Mouse (Mus musculus): ENCODE measurements around the gene Ubtd2. TPM values are rescaled to one million over a fixed set of nuclear protein-coding genes. Genes with fewer than 3 reads are reported as not detected.

Ubtd2 gene
- polyA plus RNA-seq, 1 experiment from 2014 or later = 91.4 TPM

- no peaks in the 10 kb centered on the region for H3K4me1 ChIP-seq (ENCODE audit: control insufficient read depth, insufficient read depth, low read length)
- ATAC-seq (ENCODE audit: insufficient number of reproducible peaks, low FRiP score, low TSS enrichment, low read depth) = no peak
- no peaks in the 10 kb centered on the region for H3K9me3 ChIP-seq (ENCODE audit: control insufficient read depth, low read length)
- H3K4me3 ChIP-seq (ENCODE audit: low read depth, low read length) = no peak overlapping the region
- no peak overlapping the region for H3K4me2 ChIP-seq (ENCODE audit: low read depth, severe bottlenecking)
- H3K27ac ChIP-seq (replicated peaks; ENCODE audit: low read depth, low read length) = no peak overlapping the region
- H3K9ac ChIP-seq (ENCODE audit: low read length) = no peak overlapping the region
- 83% methylated on average over 6 of the region's 6 CpGs for WGBS
- no peaks in the 10 kb centered on the region for H3K36me3 ChIP-seq (ENCODE audit: control insufficient read depth, insufficient read depth, low read length)
- DNase-seq (ENCODE audit: low spot score) = no peak
- H3K27me3 ChIP-seq (ENCODE audit: control insufficient read depth, insufficient read depth, low read length) = no peaks in the 10 kb centered on the region
Measured at GRCm38 (mm10) chr11:32540463-32540862, 85.3 kb downstream of the Ubtd2 start.

GRCm38 (mm10) chr11:32542181-32542580 is 87.0 kb downstream of the Ubtd2 start:
- DNase-seq (ENCODE audit: low spot score) (no peak), ATAC-seq (ENCODE audit: insufficient number of reproducible peaks, low FRiP score, low TSS enrichment, low read depth) (no peak)
- no peak overlapping the region for H3K27ac ChIP-seq (replicated peaks; ENCODE audit: low read depth, low read length)
- no peak overlapping the region for H3K9ac ChIP-seq (ENCODE audit: low read length)
- H3K36me3 ChIP-seq (ENCODE audit: control insufficient read depth, insufficient read depth, low read length) = no peaks in the 10 kb centered on the region
- no peaks in the 10 kb centered on the region for H3K9me3 ChIP-seq (ENCODE audit: control insufficient read depth, low read length)
- no peaks in the 10 kb centered on the region for H3K4me1 ChIP-seq (ENCODE audit: control insufficient read depth, insufficient read depth, low read length)
- H3K27me3 ChIP-seq (ENCODE audit: control insufficient read depth, insufficient read depth, low read length) = no peaks in the 10 kb centered on the region
- H3K4me3 ChIP-seq (ENCODE audit: low read depth, low read length) = no peak overlapping the region
- 82% methylated on average over 4 of the region's 4 CpGs for WGBS
- H3K4me2 ChIP-seq (ENCODE audit: low read depth, severe bottlenecking) = no peak overlapping the region

DNA sequence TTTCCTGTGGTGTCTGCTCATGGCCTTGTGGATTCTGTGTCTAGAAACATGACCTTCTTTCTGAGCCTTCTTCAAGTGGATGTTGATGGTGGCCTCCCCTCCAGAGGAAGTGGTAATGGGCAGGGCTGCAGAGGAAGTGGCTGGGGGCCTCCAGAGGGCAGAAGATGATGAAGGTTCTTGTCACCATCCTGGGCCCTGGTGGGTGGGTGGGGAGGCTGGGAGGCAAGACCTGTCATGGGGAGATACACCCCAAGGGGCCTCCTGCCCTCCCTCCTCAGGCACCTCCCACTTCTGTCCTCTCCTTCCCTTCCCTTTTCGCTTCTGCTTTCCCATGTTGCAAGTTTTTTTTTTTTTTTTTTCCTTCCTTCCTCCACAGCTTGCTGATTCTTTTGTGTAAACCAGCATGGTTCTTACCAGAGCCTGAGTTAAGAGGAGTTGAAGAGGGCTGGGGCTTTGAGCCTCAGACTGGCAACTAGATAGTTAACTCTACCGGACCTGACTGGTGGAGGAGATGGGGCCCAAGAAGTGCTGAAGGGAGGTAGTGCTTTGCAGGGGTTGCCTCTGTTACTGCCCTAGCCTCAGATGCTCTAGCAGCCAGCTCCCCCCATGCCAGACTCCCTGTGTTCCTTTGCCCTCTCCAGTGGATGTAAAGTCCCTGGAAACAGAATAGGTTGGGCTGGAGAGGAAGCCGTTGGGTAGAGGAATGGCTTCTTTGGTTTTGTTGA is 87.7 kb downstream of the Ubtd2 start:
- ATAC-seq (ENCODE audit: insufficient number of reproducible peaks, low FRiP score, low TSS enrichment, low read depth) (no peak), DNase-seq (ENCODE audit: low spot score) (no peak)
- no peak overlapping the region for H3K27ac ChIP-seq (replicated peaks; ENCODE audit: low read depth, low read length)
- H3K4me1 ChIP-seq (ENCODE audit: control insufficient read depth, insufficient read depth, low read length) = no peaks in the 10 kb centered on the region
- H3K4me3 ChIP-seq (ENCODE audit: low read depth, low read length) = no peak overlapping the region
- WGBS = 37% methylated on average over 3 of the region's 3 CpGs
- no peaks in the 10 kb centered on the region for H3K9me3 ChIP-seq (ENCODE audit: control insufficient read depth, low read length)
- no peaks in the 10 kb centered on the region for H3K36me3 ChIP-seq (ENCODE audit: control insufficient read depth, insufficient read depth, low read length)
- no peak overlapping the region for H3K9ac ChIP-seq (ENCODE audit: low read length)
- H3K27me3 ChIP-seq (ENCODE audit: control insufficient read depth, insufficient read depth, low read length) = no peaks in the 10 kb centered on the region
- H3K4me2 ChIP-seq (ENCODE audit: low read depth, severe bottlenecking) = no peak overlapping the region

DNA sequence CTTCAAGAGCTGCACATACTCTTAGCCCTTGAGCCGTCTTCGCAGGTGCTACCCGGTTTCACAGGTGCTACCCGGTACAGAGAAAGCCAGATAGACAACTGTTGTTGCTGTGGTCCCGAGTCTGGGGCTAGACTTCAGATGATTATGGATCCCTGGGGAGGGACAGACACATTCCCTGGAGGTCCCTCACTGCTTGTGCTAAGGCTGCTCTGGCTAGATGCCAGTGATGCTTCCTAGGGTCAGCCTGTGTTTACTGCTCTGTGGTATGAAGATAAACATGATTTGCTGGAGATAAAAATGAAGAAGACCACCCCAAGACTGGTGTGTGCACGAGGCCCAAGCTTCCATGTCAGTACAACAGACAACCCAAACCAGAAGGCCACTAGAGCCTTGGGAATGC is 88.9 kb downstream of the Ubtd2 start:
- H3K27ac ChIP-seq (replicated peaks; ENCODE audit: low read depth, low read length) = no peak overlapping the region
- no peak for ATAC-seq (ENCODE audit: insufficient number of reproducible peaks, low FRiP score, low TSS enrichment, low read depth)
- WGBS = 88% methylated on average over 6 of the region's 6 CpGs

DNA sequence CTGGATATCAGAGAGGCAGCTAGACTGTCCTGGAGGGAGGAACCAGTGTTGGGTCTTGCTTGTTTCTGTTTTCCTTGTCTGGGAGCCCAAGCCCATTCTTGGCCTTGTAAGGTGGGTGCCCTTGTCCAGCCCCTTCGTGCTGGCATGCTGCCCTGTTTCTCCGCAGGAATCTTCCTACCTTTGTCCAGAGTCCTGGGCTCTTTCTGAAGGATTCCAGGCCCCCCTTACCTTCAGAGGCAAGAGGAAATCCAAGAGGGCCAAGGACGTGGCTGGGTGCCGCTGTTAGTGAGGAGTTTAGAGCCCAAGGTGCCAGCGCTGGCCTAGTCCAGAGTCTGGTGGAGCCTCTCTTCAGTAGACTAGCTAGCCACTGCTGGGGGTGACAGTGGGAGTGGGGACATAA is 89.3 kb downstream of the Ubtd2 start:
- H3K9me3 ChIP-seq (ENCODE audit: control insufficient read depth, low read length) = no peaks in the 10 kb centered on the region
- DNase-seq (ENCODE audit: low spot score) (no peak), ATAC-seq (ENCODE audit: insufficient number of reproducible peaks, low FRiP score, low TSS enrichment, low read depth) (no peak)
- no peaks in the 10 kb centered on the region for H3K36me3 ChIP-seq (ENCODE audit: control insufficient read depth, insufficient read depth, low read length)
- H3K9ac ChIP-seq (ENCODE audit: low read length) = no peak overlapping the region
- WGBS = 87% methylated on average over 5 of the region's 5 CpGs
- H3K4me2 ChIP-seq (ENCODE audit: low read depth, severe bottlenecking) = no peak overlapping the region
- no peak overlapping the region for H3K4me3 ChIP-seq (ENCODE audit: low read depth, low read length)
- no peaks in the 10 kb centered on the region for H3K27me3 ChIP-seq (ENCODE audit: control insufficient read depth, insufficient read depth, low read length)
- H3K4me1 ChIP-seq (ENCODE audit: control insufficient read depth, insufficient read depth, low read length) = peaks cover 3% of the 10 kb centered on the region; the same call in 1 of the 2 replicates
- H3K27ac ChIP-seq (replicated peaks; ENCODE audit: low read depth, low read length) = no peak overlapping the region

More for the DNA sequence above, 88.9 kb downstream of the Ubtd2 start:
- no peaks in the 10 kb centered on the region for H3K9me3 ChIP-seq (ENCODE audit: control insufficient read depth, low read length)
- no peaks in the 10 kb centered on the region for H3K27me3 ChIP-seq (ENCODE audit: control insufficient read depth, insufficient read depth, low read length)
- H3K9ac ChIP-seq (ENCODE audit: low read length) = no peak overlapping the region
- no peaks in the 10 kb centered on the region for H3K4me1 ChIP-seq (ENCODE audit: control insufficient read depth, insufficient read depth, low read length)
- H3K4me2 ChIP-seq (ENCODE audit: low read depth, severe bottlenecking) = no peak overlapping the region
- H3K4me3 ChIP-seq (ENCODE audit: low read depth, low read length) = no peak overlapping the region
- DNase-seq (ENCODE audit: low spot score) = no peak
- H3K36me3 ChIP-seq (ENCODE audit: control insufficient read depth, insufficient read depth, low read length) = no peaks in the 10 kb centered on the region

GRCm38 (mm10) chr11:32545605-32546004 is 90.4 kb downstream of the Ubtd2 start:
- H3K36me3 ChIP-seq (ENCODE audit: control insufficient read depth, insufficient read depth, low read length) = no peaks in the 10 kb centered on the region
- no peaks in the 10 kb centered on the region for H3K27me3 ChIP-seq (ENCODE audit: control insufficient read depth, insufficient read depth, low read length)
- H3K4me1 ChIP-seq (ENCODE audit: control insufficient read depth, insufficient read depth, low read length) = peaks cover 3% of the 10 kb centered on the region; the same call in 1 of the 2 replicates
- no peak overlapping the region for H3K9ac ChIP-seq (ENCODE audit: low read length)
- no peak overlapping the region for H3K4me3 ChIP-seq (ENCODE audit: low read depth, low read length)
- no peaks in the 10 kb centered on the region for H3K9me3 ChIP-seq (ENCODE audit: control insufficient read depth, low read length)
- H3K4me2 ChIP-seq (ENCODE audit: low read depth, severe bottlenecking) = no peak overlapping the region
- 87% methylated on average over 12 of the region's 12 CpGs for WGBS
- DNase-seq (ENCODE audit: low spot score) (no peak), ATAC-seq (ENCODE audit: insufficient number of reproducible peaks, low FRiP score, low TSS enrichment, low read depth) (no peak)
- H3K27ac ChIP-seq (replicated peaks; ENCODE audit: low read depth, low read length) = no peak overlapping the region

GRCm38 (mm10) chr11:32546483-32546882 is 91.3 kb downstream of the Ubtd2 start:
- Histone ChIP-seq H3K27ac (replicated peaks; ENCODE audit: low read depth, low read length) (no peak overlapping the region), H3K9me3 (ENCODE audit: control insufficient read depth, low read length) (no peaks in the 10 kb centered on the region), H3K4me3 (ENCODE audit: low read depth, low read length) (no peak overlapping the region), H3K4me1 (ENCODE audit: control insufficient read depth, insufficient read depth, low read length) (peaks cover 3% of the 10 kb centered on the region; the same call in 1 of the 2 replicates), H3K36me3 (ENCODE audit: control insufficient read depth, insufficient read depth, low read length) (no peaks in the 10 kb centered on the region), H3K27me3 (ENCODE audit: control insufficient read depth, insufficient read depth, low read length) (no peaks in the 10 kb centered on the region), H3K4me2 (ENCODE audit: low read depth, severe bottlenecking) (no peak overlapping the region), H3K9ac (ENCODE audit: low read length) (no peak overlapping the region)
- WGBS = 92% methylated on average over 5 of the region's 5 CpGs
- ATAC-seq (ENCODE audit: insufficient number of reproducible peaks, low FRiP score, low TSS enrichment, low read depth) (no peak), DNase-seq (ENCODE audit: low spot score) (no peak)

DNA sequence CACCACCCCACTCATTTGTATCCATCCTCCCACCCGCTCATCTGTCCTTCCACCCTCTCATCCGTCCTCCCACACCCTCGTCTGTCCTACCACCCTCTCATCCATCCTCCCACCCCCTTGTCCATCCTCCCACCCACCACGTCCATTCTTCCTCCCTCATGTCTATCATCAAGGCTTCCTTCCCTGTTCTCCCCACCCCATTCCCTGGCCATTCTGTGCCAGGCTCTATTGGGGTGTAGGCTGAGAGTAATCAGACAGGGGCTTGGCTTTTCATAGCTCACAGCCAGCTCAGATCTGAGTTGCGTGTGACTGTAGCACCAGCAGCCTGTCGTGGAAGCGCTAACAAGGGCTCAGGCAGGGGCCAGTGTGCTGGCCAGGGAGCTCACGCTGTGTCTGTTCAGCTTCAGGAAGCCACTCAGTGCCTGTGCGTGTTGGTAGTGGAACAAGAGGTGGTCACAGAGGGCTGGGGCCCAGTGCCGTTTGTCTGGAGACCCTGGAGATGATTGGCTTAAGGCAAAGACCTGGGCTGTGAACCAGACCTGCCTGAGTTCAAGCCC is 92.3 kb downstream of the Ubtd2 start:
- DNase-seq (ENCODE audit: low spot score) = no peak
- Histone ChIP-seq H3K4me3 (ENCODE audit: low read depth, low read length) (no peak overlapping the region), H3K9me3 (ENCODE audit: control insufficient read depth, low read length) (no peaks in the 10 kb centered on the region), H3K27ac (replicated peaks; ENCODE audit: low read depth, low read length) (no peak overlapping the region), H3K27me3 (ENCODE audit: control insufficient read depth, insufficient read depth, low read length) (no peaks in the 10 kb centered on the region), H3K9ac (ENCODE audit: low read length) (no peak overlapping the region), H3K4me2 (ENCODE audit: low read depth, severe bottlenecking) (no peak overlapping the region), H3K36me3 (ENCODE audit: control insufficient read depth, insufficient read depth, low read length) (no peaks in the 10 kb centered on the region), H3K4me1 (ENCODE audit: control insufficient read depth, insufficient read depth, low read length) (peaks cover 4% of the 10 kb centered on the region; the same call in 1 of the 2 replicates)
- ATAC-seq (ENCODE audit: insufficient number of reproducible peaks, low FRiP score, low TSS enrichment, low read depth) = no peak
- 85% methylated on average over 10 of the region's 10 CpGs for WGBS
